Mouse (Mus musculus) megakaryocyte, embryonic 14.5 days (primary cell): ENCODE results near the gene Fgd3.

Experiments
- FLI1 ChIP-seq: IDR thresholded peaks from 2 replicates; pipeline ENCODE4 v1.6.1; 2012; ENCODE audit warnings: low read length, inconsistent platforms, mixed read lengths
- GATA1 ChIP-seq: IDR thresholded peaks from 3 replicates; pipeline ENCODE4 v1.6.1; 2012; ENCODE audit warnings: mixed read lengths, low read length, inconsistent platforms, borderline replicate concordance

- TF ChIP-seq GATA1 (no peak), FLI1 (no peak)
Observed at GRCm38 (mm10) chr13:49369404-49369803, 49.3 kb upstream of the Fgd3 start.
